Mouse (Mus musculus) gastrocnemius, adult 18-20 months (tissue): ENCODE measurements around the gene Camk1d. TPM values are rescaled to one million over a fixed set of nuclear protein-coding genes. Genes with fewer than 3 reads are reported as not detected.

Experiments
- DNase-seq: peaks from one replicate; pipeline ENCODE4 v3.0.0; 2021; ENCODE audit warnings: low spot score
- long read RNA-seq, 2 experiments: library from polyadenylated mRNA; stranded (forward); transcript quantifications; one replicate each; pipeline ENCODE4 v2.0.0; 2021
- total RNA-seq, 2 experiments: library from RNA; stranded (reverse); gene quantifications; 2 replicates each; pipeline ENCODE4 v1.2.3; 2021

Camk1d gene
- total RNA-seq: 1 to 10 TPM in 1 of 2 experiments, under 1 TPM in 1; 0.82 to 2.0 TPM
- long read RNA-seq, experiment 1: 0 reads
- long read RNA-seq, experiment 2, partial matches to known transcripts: 0 of 4 reads
- long read RNA-seq, experiment 2, other reads (novel, unspliced or antisense): 4 of 4 reads

DNA sequence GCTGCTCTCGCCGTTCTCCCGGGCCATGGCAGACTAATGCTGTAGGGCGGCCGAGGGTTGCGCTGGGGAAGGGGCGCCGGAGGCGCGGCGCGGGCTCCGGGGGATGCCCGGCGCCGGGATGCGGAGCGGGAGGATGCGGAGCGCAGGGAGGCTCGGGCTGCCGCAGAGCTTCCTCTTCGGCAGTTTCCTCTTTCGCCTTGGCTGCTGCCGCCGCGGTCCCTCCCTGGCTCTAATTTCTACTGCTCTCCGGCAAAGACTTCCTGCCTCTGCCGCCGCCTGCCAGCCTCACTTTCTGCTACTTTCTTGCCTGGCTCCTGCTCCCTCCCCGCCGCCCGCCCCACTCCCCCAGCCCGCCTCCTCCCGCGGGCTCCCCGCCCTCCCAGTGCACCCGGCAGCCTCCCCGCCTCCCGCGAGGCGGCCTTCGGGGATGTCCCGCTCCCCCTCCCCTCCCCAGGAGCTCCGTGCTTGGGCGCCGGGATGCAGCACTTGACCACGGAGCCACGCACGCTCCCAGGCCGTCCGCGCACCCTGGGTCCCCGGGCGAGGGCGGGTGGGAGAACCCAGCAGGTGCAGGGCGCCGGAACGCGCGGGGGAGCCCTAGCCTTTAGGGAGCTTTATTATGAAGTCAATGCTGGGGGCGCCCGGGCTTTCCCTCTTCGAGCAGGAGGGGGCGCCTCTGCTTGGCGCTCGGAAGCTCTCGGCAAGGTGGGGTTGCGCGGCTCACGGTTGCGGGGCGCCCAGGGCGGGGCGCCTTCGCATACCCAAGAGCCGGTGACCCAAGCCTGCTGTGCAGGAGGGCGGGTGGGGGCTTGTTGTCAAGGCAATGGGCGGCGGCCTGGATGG, at the start of gene Camk1d:
Gene Camk1d, minus strand, starts transcription at position 305 of the 843 bp plus-strand sequence.
- DNase-seq: peak; percentile 57

DNA sequence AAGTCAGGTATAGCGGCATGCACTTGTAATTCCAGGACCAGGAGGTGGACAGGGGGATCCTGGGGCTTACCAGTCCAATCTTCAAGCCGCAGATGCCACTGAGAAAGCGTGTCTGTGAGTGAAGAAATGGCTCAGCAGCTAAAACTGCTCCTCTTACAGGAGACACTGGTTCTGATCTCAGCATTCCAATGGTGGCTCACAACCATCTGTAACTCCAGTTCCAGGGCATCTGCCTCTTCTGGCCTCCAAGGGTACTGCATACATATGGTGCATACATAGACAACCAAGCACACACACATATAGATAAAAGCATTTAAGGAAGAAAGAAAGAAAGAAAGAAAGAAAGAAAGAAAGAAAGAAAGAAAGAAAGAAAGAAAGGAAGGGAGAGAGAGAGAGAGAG, 47.7 kb upstream of the Camk1d start:
- no peak for DNase-seq

DNA sequence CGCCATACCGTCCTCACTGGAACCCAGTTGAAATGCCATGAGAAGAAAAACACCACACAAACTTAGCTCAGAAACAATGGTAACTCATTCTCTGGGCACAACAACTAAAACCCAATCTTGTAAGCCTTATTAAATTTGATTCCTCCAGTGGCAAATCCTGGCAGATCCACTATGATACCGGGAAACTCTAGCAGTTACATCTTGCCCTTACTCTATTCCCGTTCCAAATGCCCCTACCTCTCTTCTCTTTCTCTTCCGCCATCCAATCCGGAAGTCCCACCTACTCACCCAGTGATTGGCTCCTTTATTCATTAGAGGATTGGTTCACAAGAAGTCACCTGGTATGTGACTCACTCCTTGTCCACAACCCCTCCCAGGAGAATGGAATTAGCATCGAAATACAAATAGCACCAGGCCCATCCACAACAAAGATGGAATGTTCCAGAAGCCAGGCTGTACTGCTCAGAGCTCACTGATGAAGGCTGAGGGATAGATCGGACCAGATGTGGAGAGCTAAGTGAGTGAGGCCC, 46.2 kb upstream of the Camk1d start:
- DNase-seq: no peak

DNA sequence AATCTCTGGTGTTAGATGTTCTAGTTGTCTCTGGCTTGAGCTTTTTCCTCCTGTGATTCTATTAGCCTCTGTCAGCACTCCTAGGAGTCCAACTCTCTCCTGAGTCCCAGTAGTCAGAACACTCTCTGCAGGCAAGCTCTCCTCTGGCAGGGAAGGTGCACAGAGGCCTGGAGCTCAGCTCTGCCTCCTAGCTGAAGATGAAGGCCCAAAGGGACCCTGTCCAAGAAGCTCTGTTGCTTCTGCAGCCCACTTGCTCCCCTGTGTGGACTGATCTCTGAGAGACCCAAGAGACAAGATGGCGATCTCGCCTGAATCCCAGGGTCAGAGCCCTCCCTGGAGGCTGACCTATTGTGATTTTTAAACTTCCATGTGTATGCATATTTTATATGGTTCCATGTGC, 44.3 kb upstream of the Camk1d start:
- no peak for DNase-seq

DNA sequence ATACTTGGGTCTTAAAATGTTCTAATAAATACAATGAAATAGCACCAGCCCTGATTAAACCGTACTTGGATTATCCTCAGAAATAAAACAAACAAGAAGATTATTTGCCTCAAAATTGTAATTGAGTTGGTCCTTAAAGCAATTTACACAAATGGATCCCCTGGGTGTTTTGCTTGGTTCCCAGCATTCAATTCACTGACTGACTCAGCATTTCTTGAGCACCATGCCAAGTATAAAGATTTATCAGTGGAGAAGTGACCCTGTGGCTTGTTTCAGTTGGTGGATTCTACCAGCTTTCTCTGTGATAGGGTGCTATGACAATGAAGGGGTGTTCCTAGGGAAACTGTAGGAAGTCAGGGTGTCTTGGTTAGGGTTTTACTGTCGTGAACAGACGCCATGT, 36.6 kb upstream of the Camk1d start:
- no peak for DNase-seq

DNA sequence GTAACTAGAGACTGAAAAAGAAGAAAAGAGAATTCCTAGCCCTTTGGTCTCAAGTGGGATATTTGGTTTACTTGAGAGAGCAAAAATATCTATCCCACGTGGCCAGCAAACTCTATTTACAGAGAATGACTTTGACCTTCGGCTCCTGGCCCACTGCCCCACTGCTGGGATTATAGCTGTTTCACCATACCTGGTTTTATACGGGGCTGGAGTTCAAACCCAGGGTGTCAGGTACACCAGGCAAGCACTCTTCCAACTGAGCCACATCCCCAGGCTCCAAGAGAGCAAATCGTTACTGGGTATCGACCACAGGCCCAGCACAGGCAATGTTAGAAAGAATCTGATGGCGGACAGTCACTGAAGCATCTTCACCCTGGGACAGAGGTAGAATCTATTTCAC, 34.9 kb upstream of the Camk1d start:
- DNase-seq: no peak

DNA sequence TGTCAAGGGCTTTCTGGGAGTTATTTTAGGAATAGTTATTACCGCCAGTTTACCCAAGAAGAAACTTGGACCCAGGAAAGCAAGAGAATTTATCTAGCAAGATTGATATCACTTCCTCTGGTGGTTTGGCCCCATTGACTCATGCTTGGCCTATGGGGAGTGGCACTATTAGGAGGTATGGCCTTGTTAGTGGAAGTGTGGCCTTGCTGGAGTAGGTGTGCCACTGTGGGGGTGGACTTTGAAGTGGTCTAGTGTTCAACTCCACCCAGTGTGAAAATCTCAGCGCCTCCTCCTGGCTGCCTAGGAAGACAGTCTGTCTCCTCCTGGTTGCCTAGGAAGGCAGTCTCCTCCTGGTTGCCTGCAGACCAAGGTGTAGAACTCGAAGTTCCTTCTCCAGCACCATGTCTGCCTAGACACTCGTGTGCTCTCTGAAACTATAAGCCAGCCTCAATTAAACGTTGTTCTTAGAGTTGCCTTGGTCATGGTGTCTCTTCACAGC, 33.3 kb upstream of the Camk1d start:
- no peak for DNase-seq

DNA sequence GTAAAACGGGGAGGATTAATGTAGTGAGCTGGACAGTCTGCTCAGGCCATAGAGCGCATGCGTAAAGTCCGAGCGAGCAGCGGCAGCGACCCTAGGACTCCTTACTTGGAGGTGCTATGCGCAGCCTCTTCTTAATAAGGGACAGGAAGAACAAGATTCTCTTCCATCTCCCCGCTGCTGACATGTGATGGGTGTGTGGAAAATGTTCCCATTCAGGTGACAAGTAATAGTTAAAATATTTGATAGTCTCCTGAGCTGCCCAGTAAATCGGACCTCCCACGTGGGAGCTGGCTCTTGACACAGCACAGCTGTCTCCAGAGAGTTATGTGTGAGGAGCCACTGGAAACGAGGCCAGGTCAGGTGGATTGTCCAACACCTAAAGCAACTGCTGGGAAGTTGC, 32.2 kb upstream of the Camk1d start:
- no peak for DNase-seq

DNA sequence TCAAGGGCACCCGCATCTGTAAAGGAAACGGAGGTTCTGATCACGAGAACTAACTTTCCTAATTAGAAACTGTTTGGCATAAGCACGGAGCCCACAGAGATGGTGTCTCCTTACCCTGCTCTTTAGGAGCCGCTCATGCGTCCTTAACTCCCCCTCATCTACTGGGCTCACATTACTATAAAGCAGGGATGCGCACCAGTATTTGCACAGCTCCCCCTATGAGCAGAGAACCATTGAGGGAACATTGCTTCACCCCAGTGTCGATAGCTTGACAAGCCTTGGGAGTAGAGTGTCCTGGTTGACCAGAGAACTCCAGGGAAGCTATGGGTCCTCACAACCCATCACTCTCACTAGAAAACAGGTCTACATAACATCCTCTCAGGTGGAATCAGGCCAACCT, 29.6 kb upstream of the Camk1d start:
- no peak for DNase-seq

DNA sequence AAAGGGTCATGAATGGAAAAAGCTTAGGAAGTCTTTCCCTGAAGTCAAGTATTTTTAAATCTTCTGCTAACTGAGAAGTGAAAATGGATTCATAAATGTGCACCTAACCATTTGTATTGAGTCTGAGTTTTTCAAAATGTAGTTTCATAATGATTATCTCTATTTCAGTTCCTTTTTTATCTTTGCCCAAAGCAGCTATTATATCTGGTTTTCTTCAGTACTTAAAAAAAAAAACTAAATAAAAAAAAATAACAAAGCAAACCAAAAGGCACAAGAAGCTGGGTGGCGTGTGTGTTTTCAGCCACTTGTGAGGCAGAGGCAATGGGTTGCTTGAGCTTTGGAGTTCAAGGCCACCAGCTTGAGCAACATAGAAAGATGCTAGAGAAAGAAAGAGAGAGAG, 26.6 kb upstream of the Camk1d start:
- no peak for DNase-seq

DNA sequence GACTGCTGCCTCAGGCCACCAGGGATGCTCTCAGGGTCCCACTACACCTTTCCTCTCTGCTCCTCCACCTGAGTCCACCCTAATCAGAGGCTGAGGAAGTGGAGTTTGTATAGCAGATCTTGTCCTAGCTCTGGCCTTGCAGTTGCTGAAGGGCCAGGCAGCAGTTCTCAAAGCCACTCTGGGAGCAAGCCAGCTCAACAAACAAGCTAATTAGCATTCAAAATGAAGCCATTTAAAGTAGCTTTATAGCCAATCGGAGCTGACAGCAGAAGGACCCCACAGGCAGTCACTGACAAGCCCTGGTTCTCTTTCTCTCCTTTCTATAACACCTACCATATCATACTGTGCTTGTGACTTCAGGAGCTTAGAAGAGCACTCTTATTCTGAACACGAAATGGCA, 21.6 kb upstream of the Camk1d start:
- no peak for DNase-seq

DNA sequence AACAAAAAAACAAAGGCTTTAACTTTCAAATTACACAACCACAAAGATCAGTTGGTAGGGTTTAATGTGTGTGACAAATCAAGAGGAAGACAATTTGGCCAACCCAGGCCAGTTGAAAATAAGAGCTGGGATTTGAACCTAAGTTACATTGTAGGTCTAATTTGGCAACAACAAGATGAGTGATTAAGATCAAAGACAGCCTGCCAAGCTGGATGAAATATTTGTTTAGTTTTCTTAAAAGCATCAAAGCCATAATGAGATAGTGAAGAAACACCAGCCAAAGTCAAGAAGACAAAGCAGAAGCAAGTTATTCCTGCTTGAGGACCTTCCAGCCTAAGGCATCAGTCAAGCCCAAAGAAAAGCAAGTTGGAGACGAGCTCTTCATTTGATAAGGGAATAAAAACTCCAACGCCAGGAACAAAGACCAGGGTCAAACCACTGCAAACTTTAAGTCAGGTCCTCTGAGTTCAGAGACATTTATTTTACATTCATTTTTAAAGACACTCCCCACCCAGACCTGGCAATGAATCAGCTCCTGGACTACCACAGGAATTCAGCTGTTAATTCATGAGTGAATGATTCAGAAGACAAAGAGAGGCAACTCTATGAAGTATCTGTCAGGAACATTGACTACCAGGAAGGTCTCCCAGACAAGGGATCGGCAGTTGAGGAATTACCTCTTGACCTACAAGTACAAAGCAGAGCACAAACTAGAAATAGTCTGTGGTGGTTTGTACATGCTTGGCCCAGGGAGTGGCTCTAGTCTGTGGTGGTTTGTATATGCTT, 19.2 kb upstream of the Camk1d start:
- DNase-seq: no peak

DNA sequence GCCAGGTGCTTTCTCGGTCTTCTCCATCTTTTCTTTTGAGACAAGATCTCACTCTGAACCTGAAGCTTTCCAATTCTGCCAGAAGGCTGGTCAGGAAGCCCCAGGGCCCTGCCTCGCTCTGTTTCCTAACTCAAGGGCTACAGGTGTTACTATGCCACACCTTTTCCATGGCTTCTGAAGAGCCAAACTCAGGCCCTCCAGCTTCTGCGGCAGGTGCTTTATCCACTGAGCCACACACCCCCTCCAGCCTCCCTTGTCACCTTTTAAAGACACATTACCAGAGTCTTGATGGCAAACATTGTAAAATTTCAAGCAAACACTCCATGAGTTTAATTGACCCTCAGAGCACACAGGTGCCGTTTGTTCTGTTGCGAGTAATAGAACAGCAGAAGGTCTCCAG, 17.7 kb upstream of the Camk1d start:
- DNase-seq: no peak

DNA sequence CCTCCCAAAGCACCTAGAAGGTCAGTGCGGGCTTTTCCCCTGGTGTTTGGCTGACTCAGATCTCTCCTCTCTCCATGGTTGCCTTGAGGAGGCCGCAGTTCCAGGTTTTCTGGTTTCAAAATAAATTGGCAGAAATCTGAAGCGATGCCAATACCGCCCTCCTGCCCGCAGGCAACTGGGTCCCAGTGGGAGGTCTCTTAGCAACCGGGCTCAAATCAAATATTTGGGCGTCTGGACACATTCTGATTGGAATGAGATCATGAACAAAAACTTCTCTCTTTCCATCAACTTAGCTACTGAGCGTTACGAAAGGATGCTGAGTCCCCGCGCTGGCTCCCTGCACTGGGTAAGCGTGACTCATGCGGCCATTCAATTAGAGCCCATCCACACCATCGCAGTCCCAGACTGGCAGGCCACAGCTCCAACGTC, 16.1 kb upstream of the Camk1d start:
- no peak for DNase-seq

DNA sequence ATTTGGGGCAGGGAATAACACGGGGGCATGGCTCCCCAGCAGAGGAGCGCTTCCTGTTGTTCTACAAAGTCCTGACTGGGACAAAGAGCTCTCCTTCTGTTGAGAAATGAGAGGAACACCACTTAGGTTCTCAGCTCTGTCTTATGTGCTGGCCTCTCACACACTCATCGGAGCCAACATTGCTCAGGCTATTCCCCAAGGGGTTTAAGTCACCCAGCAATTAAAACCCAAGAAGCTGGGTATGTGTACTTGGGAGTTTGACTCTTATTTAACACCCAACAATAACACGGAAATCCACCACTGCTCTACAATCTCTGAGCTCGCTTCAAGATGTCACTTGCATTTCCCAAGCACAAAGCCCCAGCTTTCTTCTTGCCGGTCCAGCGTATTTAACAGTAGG, 15.6 kb upstream of the Camk1d start:
- no peak for DNase-seq

DNA sequence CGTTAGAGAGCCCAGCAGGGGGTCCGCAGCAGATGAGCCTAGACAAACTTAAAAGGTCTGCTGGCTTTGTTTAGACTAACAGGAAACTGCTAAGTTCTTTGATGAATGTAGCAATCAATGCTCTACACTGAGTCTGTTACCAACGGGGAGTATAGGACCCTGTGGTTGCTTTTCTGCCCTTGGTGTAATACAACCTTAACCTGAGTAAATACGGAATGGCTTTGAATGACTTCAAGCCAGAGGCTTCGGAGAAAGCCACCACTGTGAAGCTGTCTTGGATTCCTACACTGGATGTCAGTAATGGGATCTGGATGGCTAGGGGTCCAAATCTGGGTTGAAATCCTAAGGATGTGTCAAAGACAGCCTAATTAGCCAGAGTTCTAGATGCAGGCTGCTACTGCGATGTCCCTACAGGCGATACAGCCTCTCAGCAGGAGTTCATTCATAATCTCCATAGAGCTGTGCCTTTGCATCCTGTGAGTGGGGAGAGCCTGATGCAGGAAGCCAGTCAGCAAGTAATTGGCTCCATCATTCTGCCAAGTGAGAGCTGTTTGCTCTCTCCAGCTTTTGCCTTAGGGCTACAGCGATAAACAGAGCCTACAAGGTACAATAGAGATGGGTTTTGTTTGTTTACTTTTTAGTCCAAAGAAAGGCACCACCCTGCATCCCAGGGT, 10.8 kb upstream of the Camk1d start:
- DNase-seq: no peak

DNA sequence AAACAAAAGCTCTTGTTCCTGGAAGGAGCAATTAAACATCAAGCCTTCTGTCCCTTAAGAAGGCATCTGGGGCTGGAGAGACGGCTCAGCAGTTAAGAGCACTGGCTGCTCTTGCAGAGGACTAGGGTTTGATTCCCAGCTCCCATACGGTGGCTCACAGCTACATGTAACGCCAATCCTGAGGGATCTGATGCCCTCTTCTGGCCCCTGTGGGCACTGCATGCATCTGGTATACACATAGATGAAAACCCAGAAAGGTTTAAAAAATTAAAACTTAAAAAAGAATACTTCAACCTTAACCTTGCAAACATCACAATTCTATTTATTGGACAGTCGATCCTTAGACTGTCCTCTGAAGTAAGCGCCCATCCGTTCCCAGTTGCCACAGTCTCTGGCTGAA, 3.4 kb upstream of the Camk1d start:
- DNase-seq: no peak

DNA sequence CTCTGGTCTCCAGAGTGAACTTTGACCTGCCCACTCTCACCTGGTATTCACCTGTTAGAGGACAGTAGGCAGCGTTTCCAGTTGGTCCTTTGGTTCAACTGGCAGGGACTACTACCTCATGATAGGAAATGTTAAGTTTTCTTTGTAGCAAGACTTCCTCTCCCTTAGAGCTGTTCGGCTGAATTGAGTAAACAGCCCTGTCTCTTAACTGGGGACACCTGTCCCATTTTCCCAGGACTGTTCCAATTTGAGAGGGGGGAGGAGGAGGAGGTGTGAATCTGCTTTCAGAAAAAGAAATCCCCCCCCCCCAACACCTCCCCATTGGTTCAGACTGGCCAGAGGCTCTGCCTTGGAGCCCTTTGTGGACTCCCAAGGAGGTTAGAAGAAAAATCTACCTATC, 1.2 kb upstream of the Camk1d start:
- no peak for DNase-seq

DNA sequence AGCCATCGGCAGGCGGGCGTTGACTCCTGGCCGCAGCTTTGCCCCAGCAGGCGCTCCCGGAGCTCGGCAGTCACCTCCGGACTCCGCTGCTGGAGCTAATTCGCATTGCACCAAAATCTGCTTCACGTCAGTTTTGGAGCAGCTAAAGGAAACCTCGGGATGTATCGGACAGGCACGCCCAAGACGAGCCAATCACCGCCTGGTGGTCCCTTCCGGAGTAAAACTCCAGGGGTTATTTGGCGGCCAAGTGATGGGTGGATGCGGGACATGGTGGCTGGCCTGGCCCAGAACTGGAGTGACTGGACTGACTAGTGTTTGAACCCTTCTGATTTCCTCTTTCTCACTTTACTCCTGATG, 717 bp upstream of the Camk1d start:
- DNase-seq: no peak

DNA sequence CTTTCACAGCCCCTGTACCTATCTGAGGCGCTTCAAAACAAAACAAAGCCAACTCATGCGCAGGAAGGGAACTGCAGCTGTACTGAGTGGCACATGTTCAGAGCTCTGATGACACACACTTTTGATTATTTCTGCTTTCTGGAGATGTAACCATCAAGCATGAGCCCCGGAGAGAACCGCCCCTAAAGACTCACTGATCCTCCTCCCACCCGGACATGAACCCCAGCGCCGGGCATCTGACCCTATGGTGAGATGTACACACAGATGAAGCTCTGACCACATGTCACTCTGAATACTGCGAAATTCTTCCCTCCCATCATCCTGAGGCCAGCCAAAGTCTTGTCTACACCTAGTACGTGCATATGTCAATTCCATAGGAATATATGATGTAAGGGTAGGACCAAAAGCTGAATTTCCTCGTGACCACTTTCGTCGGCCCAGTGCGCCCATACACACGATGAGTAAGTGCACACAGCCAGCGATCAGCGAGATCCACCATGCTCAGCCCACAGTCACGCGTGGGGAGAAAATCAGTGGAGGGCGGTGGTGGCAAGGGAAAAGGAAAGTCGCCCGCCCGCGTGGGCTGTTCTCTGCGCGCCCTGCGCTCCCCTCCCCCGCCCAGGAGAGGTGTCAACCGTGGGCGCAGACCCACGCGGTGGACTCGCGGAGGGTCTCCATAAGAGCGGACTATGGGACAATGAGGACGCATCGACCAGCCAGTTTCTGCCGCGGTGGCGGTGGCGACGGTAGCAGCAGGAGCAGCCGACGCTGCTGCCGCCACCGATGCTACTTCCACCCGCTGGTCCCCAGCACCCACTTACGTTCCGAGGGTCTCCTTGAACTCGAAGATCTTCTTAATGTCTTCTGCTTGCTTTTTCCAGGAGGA, 747 bp downstream of the Camk1d start:
- no peak for DNase-seq

DNA sequence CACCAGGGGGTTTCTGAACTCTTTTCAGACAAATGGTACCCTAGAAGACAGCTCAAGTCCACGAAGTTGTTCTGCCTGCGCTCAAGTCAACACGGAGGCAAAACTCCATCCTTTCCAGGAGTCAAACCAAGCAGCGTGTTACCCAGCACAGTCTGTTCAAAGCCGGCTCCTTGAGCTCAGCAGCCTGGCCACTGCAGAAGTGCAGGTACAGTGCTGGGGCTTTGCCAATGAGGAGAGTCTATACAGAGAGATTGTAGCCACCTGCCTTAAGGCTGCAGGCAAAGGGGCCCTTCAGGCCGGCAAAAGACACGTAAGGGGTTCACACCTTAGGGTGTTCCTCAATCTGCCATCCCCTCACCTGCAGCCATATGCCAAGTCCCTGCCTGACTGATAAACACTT, 2.1 kb downstream of the Camk1d start:
- DNase-seq: no peak
